Mouse (Mus musculus) spleen, adult 2 months (tissue): ENCODE data around the gene Sema6d. TPM values are rescaled to one million over a fixed set of nuclear protein-coding genes. Genes with fewer than 3 reads are reported as not detected.

Source experiments
- DNase-seq, 2 experiments: peaks; one replicate each; pipeline versions ENCODE4 v3.0.0 to v3.0.0-alpha.2; 2012 to 2021; ENCODE audit warnings: low spot score in 2 of 2, low read depth in 1 of 2
- H3K27ac ChIP-seq: fragments of 200-500 bp; 2 replicates; pipeline ENCODE4 v1.5.1; 2012; ENCODE audit warnings: low read length, inconsistent platforms; ENCODE audit not compliant: insufficient read depth
- H3K27me3 ChIP-seq: fragments of 200-500 bp; 2 replicates; pipeline ENCODE4 v1.6.1; 2012; ENCODE audit warnings: mild to moderate bottlenecking, moderate library complexity, low read length, inconsistent platforms; ENCODE audit not compliant: control insufficient read depth, insufficient read depth
- H3K36me3 ChIP-seq: fragments of 200-500 bp; 2 replicates; pipeline ENCODE4 v1.6.1; 2012; ENCODE audit warnings: mild to moderate bottlenecking, low read length, inconsistent platforms; ENCODE audit not compliant: control insufficient read depth, insufficient read depth
- H3K4me1 ChIP-seq: fragments of 200-500 bp; 2 replicates; pipeline ENCODE4 v1.6.1; 2011; ENCODE audit warnings: inconsistent platforms; ENCODE audit not compliant: control insufficient read depth, insufficient read depth, insufficient read length
- H3K4me3 ChIP-seq: fragments of 200-500 bp; 2 replicates; pipeline ENCODE4 v1.5.1; 2011; ENCODE audit warnings: mild to moderate bottlenecking, inconsistent platforms; ENCODE audit not compliant: insufficient read depth, insufficient read length; ENCODE audit errors: extremely low read depth
- CTCF ChIP-seq: fragments of 200-500 bp; IDR thresholded peaks from 2 replicates; pipeline ENCODE4 v1.5.1; 2011; ENCODE audit warnings: mild to moderate bottlenecking, inconsistent platforms; ENCODE audit not compliant: insufficient read depth, insufficient read length, insufficient replicate concordance; ENCODE audit errors: extremely low read depth
- POLR2A ChIP-seq: fragments of 200-500 bp; IDR thresholded peaks from 2 replicates; pipeline ENCODE4 v1.6.1; 2011; ENCODE audit warnings: low read depth, low read length, inconsistent platforms
- WGBS: fragments of 180-500 bp; shearing (Covaris S2); methylation state at CpG from one replicate; pipeline ENCODE4 v1.1.7; 2018; 5-methylcytosine and 5-hydroxymethylcytosine counted together
- polyA plus RNA-seq: library from polyadenylated mRNA; depleted of rRNA; stranded (reverse); fragments of >200 nt; gene quantifications from 2 replicates; pipeline ENCODE4 v1.2.3, GENCODE M21; 2012

Gene Sema6d
- polyA plus RNA-seq, 1 experiment, result 8.9 TPM

GRCm38 (mm10) chr2:124125504-124125903 lies 35.7 kb downstream of the Sema6d start:
- no peaks in the 10 kb centered on the region for H3K4me1 ChIP-seq
- H3K27me3 ChIP-seq, result no peaks in the 10 kb centered on the region
- WGBS, result 87% methylated on average over 7 of the region's 7 CpGs
- TF ChIP-seq POLR2A (no peak), CTCF (no peak)
- no peaks in the 10 kb centered on the region for H3K36me3 ChIP-seq
- no peak overlapping the region for H3K4me3 ChIP-seq
- H3K27ac ChIP-seq, result no peak overlapping the region
- DNase-seq, result no peak

- no peak for DNase-seq
- no peaks in the 10 kb centered on the region for H3K27me3 ChIP-seq
- no peaks in the 10 kb centered on the region for H3K4me1 ChIP-seq
- no peak for TF ChIP-seq CTCF
- TF ChIP-seq POLR2A, result no peak
- no peak overlapping the region for H3K4me3 ChIP-seq
- H3K27ac ChIP-seq, result no peak overlapping the region
- WGBS, result 78% methylated on average over 3 of the region's 3 CpGs
- H3K36me3 ChIP-seq, result no peaks in the 10 kb centered on the region
These were observed 37.1 kb downstream of the Sema6d start for GRCm38 (mm10) chr2:124126853-124127252.

- DNase-seq, result no peak
- 75% methylated on average over 2 of the region's 2 CpGs for WGBS
- H3K36me3 ChIP-seq, result no peaks in the 10 kb centered on the region
- no peak overlapping the region for H3K4me3 ChIP-seq
- H3K4me1 ChIP-seq, result no peaks in the 10 kb centered on the region
- no peak overlapping the region for H3K27ac ChIP-seq
- TF ChIP-seq POLR2A (no peak), CTCF (no peak)
- H3K27me3 ChIP-seq, result no peaks in the 10 kb centered on the region
These were observed 41.1 kb downstream of the Sema6d start for GRCm38 (mm10) chr2:124130876-124131275.

GRCm38 (mm10) chr2:124141510-124142044 lies 51.8 kb downstream of the Sema6d start:
- H3K27ac ChIP-seq, result no peak overlapping the region
- 73% methylated on average over 3 of the region's 3 CpGs for WGBS

GRCm38 (mm10) chr2:124145528-124145927 lies 55.8 kb downstream of the Sema6d start:
- Histone ChIP-seq H3K27ac (no peak overlapping the region), H3K4me3 (no peak overlapping the region), H3K36me3 (no peaks in the 10 kb centered on the region), H3K27me3 (no peaks in the 10 kb centered on the region), H3K4me1 (no peaks in the 10 kb centered on the region)
- 56% methylated on average over 1 of the region's 1 CpGs for whole genome bisulfite sequencing
- TF ChIP-seq POLR2A (no peak), CTCF (no peak)
- DNase-seq, result no peak

More at GRCm38 (mm10) chr2:124141510-124142044, 51.8 kb downstream of the Sema6d start:
- DNase-seq, result no peak
- Histone ChIP-seq H3K4me3 (no peak overlapping the region), H3K36me3 (no peaks in the 10 kb centered on the region), H3K4me1 (no peaks in the 10 kb centered on the region), H3K27me3 (no peaks in the 10 kb centered on the region)
- no peak for TF ChIP-seq POLR2A
- TF ChIP-seq CTCF, result no peak

- 65% methylated on average over 1 of the region's 1 CpGs for WGBS
- TF ChIP-seq CTCF (no peak), POLR2A (no peak)
These were observed 68.4 kb downstream of the Sema6d start for GRCm38 (mm10) chr2:124158158-124158557.

GRCm38 (mm10) chr2:124162001-124162599 lies 72.3 kb downstream of the Sema6d start:
- no peak for TF ChIP-seq POLR2A
- no peak for TF ChIP-seq CTCF
- H3K27me3 ChIP-seq, result no peaks in the 10 kb centered on the region
- no peak for DNase-seq
- no peak overlapping the region for H3K27ac ChIP-seq
- no peaks in the 10 kb centered on the region for H3K36me3 ChIP-seq
- H3K4me3 ChIP-seq, result no peak overlapping the region
- WGBS, result 89% methylated on average over 7 of the region's 7 CpGs
- no peaks in the 10 kb centered on the region for H3K4me1 ChIP-seq

More at GRCm38 (mm10) chr2:124158158-124158557, 68.4 kb downstream of the Sema6d start:
- H3K4me1 ChIP-seq, result no peaks in the 10 kb centered on the region
- no peak overlapping the region for H3K27ac ChIP-seq
- H3K4me3 ChIP-seq, result no peak overlapping the region
- no peaks in the 10 kb centered on the region for H3K27me3 ChIP-seq
- no peak for DNase-seq
- H3K36me3 ChIP-seq, result no peaks in the 10 kb centered on the region
